ENCODE assay signal across 20 mouse cellular contexts in the genomic region with DNA sequence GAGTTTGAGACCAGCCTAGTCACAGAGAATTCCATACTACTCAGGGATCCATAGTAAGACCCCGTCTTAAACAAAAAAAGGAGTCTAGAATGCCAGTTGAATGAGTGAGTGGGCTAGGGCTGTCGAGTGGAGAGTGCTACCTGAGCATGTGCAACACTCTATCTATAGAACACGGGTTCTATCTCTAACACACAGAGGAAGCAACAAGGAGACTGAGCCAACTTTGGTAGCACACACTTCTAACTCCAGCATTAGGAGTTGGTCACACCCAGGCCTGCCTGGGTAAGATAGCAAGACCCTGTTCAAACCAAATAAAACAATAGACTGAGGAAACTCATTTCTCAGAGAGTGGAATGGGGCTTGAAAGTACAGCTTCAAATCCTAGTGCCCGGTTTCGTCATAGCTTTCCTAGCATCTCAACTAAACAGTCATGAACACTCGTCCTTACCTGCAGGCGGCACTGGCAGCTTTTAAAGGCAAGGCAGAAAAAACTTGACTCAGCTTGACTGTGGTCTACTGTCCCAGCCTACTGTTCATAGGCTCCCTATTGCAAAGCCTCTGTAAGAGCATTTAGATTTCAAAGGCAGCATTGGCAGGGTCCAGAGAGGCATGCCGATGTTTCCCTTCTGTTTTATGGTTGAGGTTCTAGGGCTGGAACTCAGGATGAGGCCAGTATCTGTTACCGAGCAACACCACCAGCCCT. TPM values are rescaled to one million over a fixed set of nuclear protein-coding genes. Genes with fewer than 3 reads are reported as not detected.
DNase-seq lines count a peak whose midpoint lies in the region; ATAC-seq and TF ChIP-seq lines count a peak whose summit lies in the region.
"Had no signal": no experiment of that assay in that cellular context is flagged by ENCODE, and none has a peak within 500 bp of the region (broad histone marks: within the 10 kb centered on the region; RNA-seq: fewer than 3 reads in every experiment).

No protein-coding gene starts in this region.

- WGBS in heart, embryonic 11.5 days (ENCODE audit: insufficient replicate concordance): 86% methylated on average over 9 of the region's 9 CpGs
- 36% methylated on average over 9 of the region's 9 CpGs for WGBS in liver, embryonic 16.5 days (ENCODE audit: insufficient replicate concordance)

- H3K79me2 ChIP-seq in MEL (ENCODE audit: control insufficient read depth, insufficient read depth, low read length, poor library complexity): peaks cover 44% of the 10 kb centered on the region

- DNase-seq in heart, adult 11 months: no peak
- DNase-seq in MEL (ENCODE audit: low read depth, low spot score): peak; percentile 95
- DNase-seq in layer of hippocampus, postnatal 36 days: no peak
- DNase-seq in cerebellum, adult 11-12 months: no peak
- no peak for DNase-seq in B cell, adult 2 months
- DNase-seq: cerebellum, adult 8-10 months; embryo, embryonic 11 days; forebrain, postnatal 0 days; lung, postnatal 36 days; right cerebral cortex, postnatal 25 days; thymus, postnatal 4 days had no signal

- no peak overlapping the region for H3K4me3 ChIP-seq in heart, embryonic 11.5 days (ENCODE audit: low read depth, low read length)
- peak overlapping the region in 1 of 2 experiments; percentile 15; a peak in 2 of 4 replicates for H3K4me3 ChIP-seq in MEL (ENCODE audit: control insufficient read depth in 1 of 2, insufficient read depth in 1 of 2, low read depth in 2 of 2, low read length in 2 of 2)
- peak overlapping the region; percentile 42 for H3K4me3 ChIP-seq in erythroblast, embryonic 14.5 days (replicated peaks)
- H3K4me3 ChIP-seq in liver, embryonic 16.5 days (ENCODE audit: low read depth, low read length): no peak overlapping the region
- H3K4me3 ChIP-seq: layer of hippocampus, adult 2 months; limb, embryonic 15.5 days; neural tube, embryonic 12.5 days had no signal

- H3K4me2 ChIP-seq in heart, embryonic 11.5 days: no peak overlapping the region
- peak overlapping the region; percentile 53 for H3K4me2 ChIP-seq in liver, embryonic 16.5 days (ENCODE audit: low read depth, low read length)
- H3K4me2 ChIP-seq: limb, embryonic 15.5 days; neural tube, embryonic 12.5 days had no signal

- H3K36me3 ChIP-seq in heart, embryonic 11.5 days (ENCODE audit: control insufficient read depth, insufficient read depth, low read length): peaks cover 15% of the 10 kb centered on the region
- peaks cover 8 to 41% of the 10 kb centered on the region in 2 experiments for H3K36me3 ChIP-seq in MEL (ENCODE audit: control insufficient read depth in 1 of 2, insufficient read depth in 2 of 2, low read length in 2 of 2)
- H3K36me3 ChIP-seq in erythroblast, embryonic 14.5 days (ENCODE audit: control insufficient read depth): peaks cover 96% of the 10 kb centered on the region
- H3K36me3 ChIP-seq in liver, embryonic 16.5 days (ENCODE audit: control insufficient read depth, insufficient read depth): peaks cover 36% of the 10 kb centered on the region

- no peaks in the 10 kb centered on the region for H3K27me3 ChIP-seq in heart, embryonic 11.5 days (ENCODE audit: control insufficient read depth, insufficient read depth, low read length)
- no peaks in the 10 kb centered on the region for H3K27me3 ChIP-seq in MEL (ENCODE audit: control insufficient read depth in 1 of 2, insufficient read depth in 2 of 2, low read length in 2 of 2)
- no peaks in the 10 kb centered on the region for H3K27me3 ChIP-seq in erythroblast, embryonic 14.5 days (ENCODE audit: control insufficient read depth)
- no peaks in the 10 kb centered on the region for H3K27me3 ChIP-seq in liver, embryonic 16.5 days (ENCODE audit: control insufficient read depth, insufficient read depth, low read depth, low read length)
- H3K27me3 ChIP-seq: limb, embryonic 15.5 days; neural tube, embryonic 12.5 days had no signal

- TF ChIP-seq POLR2A in MEL (IDR thresholded peaks at IDR 0.05; ENCODE audit: control insufficient read depth in 1 of 2, insufficient read depth in 1 of 2, low read depth in 1 of 2, low read length in 2 of 2, poor library complexity in 1 of 2): peak in 1 of 2 experiments; percentile 43; a peak in 1 of 4 replicates

- peak; percentile 100 for TF ChIP-seq EP300 in MEL (IDR thresholded peaks at IDR 0.05; ENCODE audit: low read depth in 1 of 2, low read length in 2 of 2)

- no peaks in the 10 kb centered on the region for H3K9me3 ChIP-seq in heart, embryonic 11.5 days (replicated peaks; ENCODE audit: control insufficient read depth, low read length)
- no peaks in the 10 kb centered on the region for H3K9me3 ChIP-seq in MEL (replicated peaks; ENCODE audit: insufficient read depth, low read length)
- H3K9me3 ChIP-seq in erythroblast, embryonic 14.5 days (ENCODE audit: control insufficient read depth, low read length): no peaks in the 10 kb centered on the region
- H3K9me3 ChIP-seq in liver, embryonic 16.5 days (replicated peaks; ENCODE audit: control insufficient read depth, low read length): no peaks in the 10 kb centered on the region
- H3K9me3 ChIP-seq: limb, embryonic 15.5 days; neural tube, embryonic 12.5 days had no signal

- no peak overlapping the region for H3K9ac ChIP-seq in heart, embryonic 11.5 days (ENCODE audit: low read depth, low read length)
- H3K9ac ChIP-seq in MEL (ENCODE audit: control insufficient read depth, low read depth, low read length, poor library complexity, severe bottlenecking): peak overlapping the region; percentile 58
- H3K9ac ChIP-seq in liver, embryonic 16.5 days (ENCODE audit: low read depth, low read length): peak overlapping the region; percentile 34
- H3K9ac ChIP-seq: forebrain, postnatal 0 days; limb, embryonic 15.5 days; neural tube, embryonic 12.5 days had no signal

- no peak for TF ChIP-seq CTCF in MEL (IDR thresholded peaks at IDR 0.05 in 2 of 3, conservative IDR thresholded peaks at IDR 0.05 in 1 of 3; ENCODE audit: control insufficient read depth in 1 of 3, insufficient read depth in 1 of 3, low read depth in 2 of 3, low read length in 3 of 3, poor library complexity in 1 of 3, severe bottlenecking in 1 of 3)

- TF ChIP-seq RAD21 in MEL (IDR thresholded peaks at IDR 0.05; ENCODE audit: low read depth, low read length): no peak

- H3K4me1 ChIP-seq in heart, embryonic 11.5 days (ENCODE audit: control insufficient read depth, insufficient read depth, low read length): peaks cover 2% of the 10 kb centered on the region
- peaks cover 20 to 38% of the 10 kb centered on the region in 2 experiments for H3K4me1 ChIP-seq in MEL (ENCODE audit: control insufficient read depth in 1 of 2, insufficient read depth in 2 of 2, low read length in 2 of 2)
- peaks cover 70% of the 10 kb centered on the region for H3K4me1 ChIP-seq in erythroblast, embryonic 14.5 days (ENCODE audit: control insufficient read depth)
- peaks cover 46% of the 10 kb centered on the region for H3K4me1 ChIP-seq in liver, embryonic 16.5 days (ENCODE audit: control insufficient read depth, low read depth, low read length)

- peak; percentile 91 for ATAC-seq in heart, embryonic 11.5 days (replicated peaks; ENCODE audit: insufficient number of reproducible peaks, low FRiP score, low TSS enrichment)
- peak; percentile 99 for ATAC-seq in liver, embryonic 16.5 days (ENCODE audit: low read depth)
- ATAC-seq: forebrain, postnatal 0 days; inflammation-experienced regulatory T-cells, adult 6 months; midbrain, embryonic 16.5 days had no signal

- peak overlapping the region; percentile 76 for H3K27ac ChIP-seq in heart, embryonic 11.5 days (ENCODE audit: low read depth, low read length)
- H3K27ac ChIP-seq in MEL (ENCODE audit: control insufficient read depth, low read depth, low read length): peak overlapping the region; percentile 99
- peak overlapping the region; percentile 94 for H3K27ac ChIP-seq in liver, embryonic 16.5 days (ENCODE audit: low read length)
- H3K27ac ChIP-seq: kidney, postnatal 0 days; layer of hippocampus, adult 2 months; limb, embryonic 15.5 days; neural tube, embryonic 12.5 days had no signal

TF ChIP-seq in MEL, 35 proteins besides CTCF, POLR2A, EP300 and RAD21 (continues in another document):
- TF ChIP-seq ZNF384 (IDR thresholded peaks at IDR 0.05; ENCODE audit: low read depth, low read length): peak; percentile 57
- TF ChIP-seq BHLHE40 (IDR thresholded peaks at IDR 0.05; ENCODE audit: borderline replicate concordance, low read depth, low read length): peak; percentile 92

RNA-seq across cellular contexts. Expression of a gene that starts 6.4 kb away (rescaled TPM):
- 1.6 and 1.8 TPM in 2 replicates for polyA plus RNA-seq in heart, embryonic 11.5 days (2014; fragmentation: Nextera tagmentation; extraction: Ambion mirVana)
- total RNA-seq in MEL (2012; rRNA removed): 1.1 and 2.9 TPM in 2 replicates
- 1 to 10 TPM in 1 of 2 experiments, not detected in 1; 1.9 TPM for polyA plus RNA-seq in MEL (2012; ENCODE audit: insufficient read depth in 1 of 2, insufficient read length in 2 of 2, low read depth in 1 of 2, low replicate concordance in 2 of 2, missing spikeins in 1 of 2)
- polyA plus RNA-seq in erythroblast, embryonic 14.5 days (2012): 0.29 and 0.65 TPM in 2 replicates
- 0.97 and 1.1 TPM in 2 replicates for polyA plus RNA-seq in liver, embryonic 16.5 days (2015; fragmentation: Nextera tagmentation; extraction: Ambion mirVana)
- total RNA-seq in layer of hippocampus, postnatal 36 days (2021): 1 to 10 TPM; 5.3 to 5.4 TPM

RNA-seq across cellular contexts. Expression of a gene that starts 6.4 kb away (rescaled TPM):
- 30.3 and 36.4 TPM in 2 replicates for polyA plus RNA-seq in heart, embryonic 11.5 days (2014; fragmentation: Nextera tagmentation; extraction: Ambion mirVana)
- 45.9 and 62.6 TPM in 2 replicates for total RNA-seq in MEL (2012; rRNA removed)
- 10 to 100 TPM in 1 of 2 experiments, not detected in 1; 45.7 TPM for polyA plus RNA-seq in MEL (2012; ENCODE audit: insufficient read depth in 1 of 2, insufficient read length in 2 of 2, low read depth in 1 of 2, low replicate concordance in 2 of 2, missing spikeins in 1 of 2)
- 0.43 and 0.45 TPM in 2 replicates for polyA plus RNA-seq in erythroblast, embryonic 14.5 days (2012)
- polyA plus RNA-seq in liver, embryonic 16.5 days (2015; fragmentation: Nextera tagmentation; extraction: Ambion mirVana): 22.3 and 22.4 TPM in 2 replicates
- 10 to 100 TPM; 34.1 to 40.4 TPM for total RNA-seq in layer of hippocampus, postnatal 36 days (2021)

RNA-seq across cellular contexts. Expression of a gene that starts 6.5 kb away (rescaled TPM):
- polyA plus RNA-seq in heart, embryonic 11.5 days (2014; fragmentation: Nextera tagmentation; extraction: Ambion mirVana): 26.8 TPM in 2 replicates
- total RNA-seq in MEL (2012; rRNA removed): 60.2 and 69.3 TPM in 2 replicates
- 10 to 100 TPM in 1 of 2 experiments, not detected in 1; 85.4 TPM for polyA plus RNA-seq in MEL (2012; ENCODE audit: insufficient read depth in 1 of 2, insufficient read length in 2 of 2, low read depth in 1 of 2, low replicate concordance in 2 of 2, missing spikeins in 1 of 2)
- 2.8 and 3.4 TPM in 2 replicates for polyA plus RNA-seq in erythroblast, embryonic 14.5 days (2012)
- polyA plus RNA-seq in liver, embryonic 16.5 days (2015; fragmentation: Nextera tagmentation; extraction: Ambion mirVana): 12.5 and 12.7 TPM in 2 replicates
- total RNA-seq in layer of hippocampus, postnatal 36 days (2021): 10 to 100 TPM; 17.2 to 18.3 TPM

RNA-seq across cellular contexts. Expression of a gene that starts 12.7 kb away (rescaled TPM):
- polyA plus RNA-seq in heart, embryonic 11.5 days (2014; fragmentation: Nextera tagmentation; extraction: Ambion mirVana): 2.7 and 3.7 TPM in 2 replicates
- total RNA-seq in MEL (2012; rRNA removed): 5.2 and 5.5 TPM in 2 replicates
- 10 to 100 TPM in 1 of 2 experiments, not detected in 1; 16.1 TPM for polyA plus RNA-seq in MEL (2012; ENCODE audit: insufficient read depth in 1 of 2, insufficient read length in 2 of 2, low read depth in 1 of 2, low replicate concordance in 2 of 2, missing spikeins in 1 of 2)
- polyA plus RNA-seq in erythroblast, embryonic 14.5 days (2012): 2.2 and 2.4 TPM in 2 replicates
- polyA plus RNA-seq in liver, embryonic 16.5 days (2015; fragmentation: Nextera tagmentation; extraction: Ambion mirVana): 2.9 and 3.6 TPM in 2 replicates
- 10 to 100 TPM; 10.5 to 11.5 TPM for total RNA-seq in layer of hippocampus, postnatal 36 days (2021)

Comparison
In these comparisons a context has a peak if more than half of its experiments do, and no peak if none do; other contexts are left out.
1. RNA of a gene that starts 6.4 kb away (polyA plus RNA-seq): 45.7 TPM in MEL, 30.3 to 36.4 TPM in heart, embryonic 11.5 days and 22.3 to 22.4 TPM in liver, embryonic 16.5 days; 0.43 to 0.45 TPM in erythroblast, embryonic 14.5 days; every median in the first group is over 10 times any median in the second.
2. Peak in every context shown above with its lines, with median percentiles within 50 percentile points of each other: H3K27ac ChIP-seq.